Mouse (Mus musculus) frontal cortex, postnatal 36 days (tissue): ENCODE results near the gene Gm37240.

ENCODE experiments used
- DNase-seq, 2 experiments: peaks; one replicate each; pipeline ENCODE4 v3.0.0; 2022; ENCODE audit warnings: low spot score in 2 of 2

Gene Gm37240

GRCm38 (mm10) chr3:84837984-84838383 lies 1049.3 kb downstream of the Gm37240 start:
- no peak for DNase-seq

GRCm38 (mm10) chr3:84836029-84836428 lies 1051.3 kb downstream of the Gm37240 start:
- no peak for DNase-seq

GRCm38 (mm10) chr3:84829366-84829765 lies 1058.0 kb downstream of the Gm37240 start:
- no peak for DNase-seq

GRCm38 (mm10) chr3:84827617-84828016 lies 1059.7 kb downstream of the Gm37240 start:
- DNase-seq = no peak

GRCm38 (mm10) chr3:84826938-84827337 lies 1060.4 kb downstream of the Gm37240 start:
- DNase-seq = no peak

- DNase-seq = no peak
Measured at GRCm38 (mm10) chr3:84826405-84826804, 1060.9 kb downstream of the Gm37240 start.

- DNase-seq = no peak
Measured at GRCm38 (mm10) chr3:84825990-84826389, 1061.3 kb downstream of the Gm37240 start.

GRCm38 (mm10) chr3:84820654-84821201 lies 1066.6 kb downstream of the Gm37240 start:
- DNase-seq = no peak

- DNase-seq = no peak
Measured at GRCm38 (mm10) chr3:84816951-84817350, 1070.4 kb downstream of the Gm37240 start.

- DNase-seq = peak; percentile 19 to 29
Measured at GRCm38 (mm10) chr3:84815461-84815860, 1071.9 kb downstream of the Gm37240 start.

GRCm38 (mm10) chr3:84814762-84815381 lies 1072.4 kb downstream of the Gm37240 start, which contains the start of gene Fbxw7:
Gene Fbxw7 (plus strand): TSS chr3:84815268.
- DNase-seq = no peak

- DNase-seq = peak; percentile 99 to 100
Measured at GRCm38 (mm10) chr3:84814157-84814761, 1073.1 kb downstream of the Gm37240 start.

- DNase-seq = no peak
Measured at GRCm38 (mm10) chr3:84813436-84814156, 1073.7 kb downstream of the Gm37240 start.

GRCm38 (mm10) chr3:84810803-84811202 lies 1076.5 kb downstream of the Gm37240 start:
- DNase-seq = no peak

- DNase-seq = no peak
Measured at GRCm38 (mm10) chr3:84808906-84809305, 1078.4 kb downstream of the Gm37240 start.

- no peak for DNase-seq
Measured at GRCm38 (mm10) chr3:84807826-84808225, 1079.5 kb downstream of the Gm37240 start.

- no peak for DNase-seq
Measured at GRCm38 (mm10) chr3:84806206-84806605, 1081.1 kb downstream of the Gm37240 start.

GRCm38 (mm10) chr3:84804036-84804435 lies 1083.3 kb downstream of the Gm37240 start:
- no peak for DNase-seq

- DNase-seq = no peak
Measured at GRCm38 (mm10) chr3:84787914-84788313, 1099.4 kb downstream of the Gm37240 start.

GRCm38 (mm10) chr3:84776084-84776483 lies 1111.2 kb downstream of the Gm37240 start:
- no peak for DNase-seq

- no peak for DNase-seq
Measured at GRCm38 (mm10) chr3:84775577-84775976, 1111.7 kb downstream of the Gm37240 start.

- DNase-seq = no peak
Measured at GRCm38 (mm10) chr3:84775067-84775423, 1112.3 kb downstream of the Gm37240 start.
